Mouse (Mus musculus) cerebellum, adult 9-11 months (tissue): Measurements from ENCODE around the gene Gng10.
A peak's percentile ranks its signal among the peaks of the same experiment; 100 is the strongest.

Experiments
- DNase-seq: peaks from one replicate; pipeline ENCODE4 v3.0.0; 2022

Gene Gng10

DNA sequence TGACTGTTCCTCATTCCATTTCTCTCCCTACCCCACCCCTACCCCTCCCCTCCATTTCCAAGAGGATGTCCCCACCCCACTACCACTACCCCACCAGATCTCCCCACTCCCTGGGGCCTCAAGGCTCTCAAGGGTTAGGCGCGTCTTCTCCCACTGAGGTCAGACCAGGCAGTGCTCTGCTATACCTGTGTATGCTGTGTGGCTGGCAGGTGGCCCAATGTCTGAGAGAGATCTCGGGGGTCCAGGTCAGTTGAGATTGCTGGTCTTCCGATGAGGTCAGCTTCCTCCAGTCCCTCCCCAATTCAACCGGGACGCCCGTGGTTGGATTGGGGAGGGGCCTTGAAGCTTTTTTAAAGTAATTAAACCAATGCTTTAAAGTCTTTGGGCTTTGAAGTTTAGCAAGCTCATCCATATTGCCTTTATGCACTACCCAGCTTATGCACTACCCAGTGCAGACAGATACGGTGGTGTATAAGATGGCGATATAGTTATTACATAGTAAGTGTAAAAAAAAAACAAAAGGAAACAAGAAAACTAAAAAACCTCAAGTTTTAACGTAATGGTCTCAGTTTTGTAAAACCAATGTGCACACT is 467 bp upstream of the Gng10 start:
- DNase-seq, result peak; percentile 50

DNA sequence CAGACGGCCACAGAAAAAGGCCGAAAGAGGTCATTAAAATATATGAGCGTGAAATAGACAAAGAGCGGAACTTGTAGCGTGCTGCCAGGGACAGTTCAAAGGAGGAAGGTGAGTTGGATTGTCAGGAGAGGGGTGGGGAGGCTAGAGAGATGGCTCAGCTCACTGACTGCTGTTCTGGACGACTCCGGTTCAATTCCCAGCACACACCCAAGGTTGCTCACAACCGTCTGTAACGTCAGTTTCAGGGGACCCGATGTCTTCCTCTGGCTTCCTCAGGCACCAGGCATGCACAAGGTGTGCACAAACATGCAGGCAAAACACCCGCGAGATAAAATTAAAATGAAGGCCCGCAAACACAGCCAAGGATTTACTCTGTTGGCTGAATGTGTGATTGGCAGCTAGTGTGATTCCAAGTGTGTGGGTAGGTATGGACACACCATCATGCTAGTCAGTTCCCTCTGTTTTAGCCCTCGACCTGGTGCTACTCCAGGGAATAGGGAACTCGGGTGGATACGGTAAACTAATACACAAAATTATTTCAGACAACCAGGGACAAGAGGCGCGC is 980 bp downstream of the Gng10 start:
- peak; percentile 23 for DNase-seq

DNA sequence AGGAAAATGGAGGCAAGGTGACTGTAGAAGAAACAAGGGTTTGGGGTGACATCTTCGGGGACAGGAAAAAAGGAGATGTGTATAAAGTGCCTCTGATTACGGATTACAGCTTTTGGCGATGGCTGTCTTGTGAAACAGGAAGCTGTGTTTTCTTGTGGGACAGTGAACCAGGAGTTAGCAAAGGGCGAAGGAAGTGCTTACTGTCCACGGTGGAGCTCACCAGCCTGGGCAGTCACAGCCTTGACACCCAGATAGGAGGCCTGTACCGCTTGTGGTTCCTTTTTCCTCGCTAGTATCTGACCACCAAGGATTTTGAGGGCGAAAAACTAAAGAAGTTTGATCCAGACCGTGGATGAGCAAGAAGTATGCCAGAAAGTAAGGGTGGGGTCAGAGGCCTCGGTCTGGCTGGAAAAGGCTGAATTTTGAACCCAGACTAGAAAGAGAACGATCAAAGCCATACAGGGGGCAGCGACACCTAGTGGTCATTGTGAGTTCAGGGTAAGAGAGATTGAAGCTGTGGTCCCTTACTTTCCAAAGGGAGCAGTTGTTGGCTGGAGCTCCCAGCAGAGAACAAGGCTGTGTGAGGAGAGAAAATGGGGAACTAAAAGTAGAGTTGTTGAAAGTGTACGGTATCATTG is 1.7 kb downstream of the Gng10 start:
- DNase-seq, result peak; percentile 68

DNA sequence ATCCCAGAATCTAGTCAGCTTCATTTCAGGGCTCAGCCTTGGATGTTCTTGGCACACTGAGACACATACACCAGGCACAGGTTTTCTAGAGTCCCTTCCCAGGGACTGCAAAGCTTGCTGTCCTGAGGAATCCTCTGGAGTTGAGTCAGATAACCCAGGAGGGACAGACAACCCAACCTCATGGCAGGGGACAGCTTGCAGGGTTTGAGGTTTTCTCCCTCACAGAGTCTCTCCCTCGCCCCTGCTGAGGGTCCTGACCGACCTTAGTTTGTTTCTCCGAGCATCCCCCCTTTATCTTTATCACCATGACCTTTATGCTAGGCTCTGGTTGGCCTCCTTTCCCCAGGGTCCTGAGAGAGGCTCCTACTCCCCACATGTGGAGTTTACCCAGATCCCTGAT is 2.6 kb downstream of the Gng10 start:
- no peak for DNase-seq

DNA sequence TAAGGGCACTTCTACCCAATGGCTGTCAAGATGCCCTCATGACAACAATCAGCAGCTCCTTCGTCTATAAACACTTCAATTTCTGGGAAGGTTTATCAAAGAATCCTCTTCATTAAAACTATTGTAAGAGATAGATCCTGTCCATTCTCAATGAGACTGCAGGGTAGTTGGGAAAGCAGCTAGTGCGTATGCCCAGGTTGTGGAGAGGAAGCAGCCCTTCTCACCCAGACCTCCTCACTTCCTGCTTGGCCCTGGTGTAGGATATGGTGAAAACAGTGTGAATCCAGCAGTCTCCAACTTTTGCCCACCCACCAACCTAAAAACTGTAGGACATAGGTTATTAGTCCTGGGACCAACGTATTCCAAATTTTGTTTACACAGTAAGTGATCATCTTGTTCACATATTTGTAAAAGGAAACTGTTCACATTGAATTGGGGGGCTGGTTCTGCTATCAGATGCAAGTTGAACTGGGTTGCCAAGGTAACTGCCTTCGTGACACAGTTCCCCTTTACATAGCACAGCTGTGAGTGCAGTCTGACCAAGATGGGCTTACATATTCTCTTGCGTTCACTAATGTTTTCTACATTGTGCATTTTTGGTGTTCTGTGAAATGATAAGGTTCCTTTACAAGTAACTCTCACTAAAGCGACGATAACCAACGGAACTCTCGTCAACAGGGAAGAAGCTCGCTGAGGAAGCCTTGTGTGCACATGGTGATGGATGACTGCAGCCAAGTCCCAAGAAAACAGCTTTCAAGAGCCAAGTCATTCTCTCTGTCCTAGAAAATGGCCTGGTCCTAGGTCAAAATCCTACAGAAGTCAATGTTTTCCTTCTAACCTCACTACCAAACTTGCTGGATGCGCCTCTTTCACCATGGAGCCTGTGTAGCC is 5.8 kb downstream of the Gng10 start:
- DNase-seq, result no peak

DNA sequence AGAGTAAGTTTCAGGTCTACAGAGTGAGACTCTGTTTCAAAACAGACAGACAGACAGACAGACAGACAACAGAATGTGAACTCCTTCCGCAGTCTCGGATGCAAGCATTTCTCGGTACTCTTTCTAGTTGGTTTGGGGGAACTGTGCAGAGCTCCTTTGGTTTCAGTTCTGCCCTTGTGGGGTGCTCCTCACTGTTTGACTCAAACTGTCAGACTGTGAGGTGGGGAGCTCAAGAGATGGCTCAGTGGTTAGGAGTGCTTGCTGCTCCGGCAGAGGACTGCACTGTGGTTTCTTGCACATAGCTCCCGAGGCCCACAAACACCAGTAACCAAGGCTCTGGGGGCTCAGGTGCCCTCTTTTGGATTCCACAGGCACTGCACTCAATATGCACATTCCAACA is 8.2 kb downstream of the Gng10 start:
- DNase-seq, result no peak

DNA sequence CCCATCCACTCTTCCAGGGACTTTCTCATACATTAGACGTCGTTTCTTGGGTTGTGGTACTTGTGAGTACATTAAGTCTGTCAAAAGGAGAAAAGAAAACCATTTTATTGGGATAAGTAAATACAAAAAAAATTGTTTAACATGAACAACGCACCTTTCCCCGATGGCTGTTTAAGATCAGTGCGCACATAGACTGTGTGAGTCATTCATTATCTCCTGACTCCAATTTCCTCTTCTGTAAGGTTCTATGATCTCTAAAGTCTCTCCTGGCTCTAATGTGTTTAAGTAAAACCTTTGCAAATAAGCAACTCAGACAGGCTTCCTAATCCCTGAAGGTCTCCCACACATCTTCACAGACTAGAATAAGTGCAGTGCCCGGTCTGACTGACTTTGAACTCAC is 9.0 kb downstream of the Gng10 start:
- no peak for DNase-seq

DNA sequence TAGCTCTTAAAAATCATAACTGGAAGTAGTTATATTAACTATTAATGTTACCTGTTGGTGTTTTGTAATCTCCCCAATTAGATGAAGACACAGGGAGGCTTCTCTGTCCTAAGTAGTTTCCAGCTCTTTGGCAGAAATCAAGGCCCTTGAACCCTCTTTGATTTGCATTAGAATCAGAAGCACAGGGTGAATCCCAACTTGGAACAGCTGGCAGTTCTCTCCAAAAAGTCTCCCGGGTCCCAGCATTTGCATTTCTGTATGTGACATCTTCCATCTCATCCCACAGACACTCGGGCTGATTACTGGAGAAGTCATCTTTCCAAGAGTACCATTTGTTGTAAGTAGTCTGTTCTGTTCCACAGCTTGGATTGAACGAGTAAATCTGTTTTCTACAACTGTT is 12.3 kb downstream of the Gng10 start:
- DNase-seq, result no peak

DNA sequence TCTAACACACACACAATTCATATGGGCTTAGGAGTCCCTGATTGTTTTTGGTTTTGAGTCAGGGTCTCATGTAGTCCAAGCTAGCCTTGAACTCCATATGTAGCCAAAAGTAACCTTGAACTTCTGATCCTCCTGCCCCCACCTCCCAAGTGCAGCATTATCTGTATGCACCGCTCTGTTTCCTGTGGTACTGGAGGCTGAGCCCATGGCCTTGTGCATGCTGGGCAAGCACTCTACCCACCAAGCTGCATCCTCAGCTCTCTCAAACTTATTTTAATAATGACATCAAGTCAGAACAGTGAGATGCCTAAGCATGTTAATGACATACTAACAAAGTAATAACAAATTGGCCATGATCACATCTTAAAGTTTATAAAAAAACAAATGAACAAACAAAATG is 16.2 kb downstream of the Gng10 start:
- no peak for DNase-seq

DNA sequence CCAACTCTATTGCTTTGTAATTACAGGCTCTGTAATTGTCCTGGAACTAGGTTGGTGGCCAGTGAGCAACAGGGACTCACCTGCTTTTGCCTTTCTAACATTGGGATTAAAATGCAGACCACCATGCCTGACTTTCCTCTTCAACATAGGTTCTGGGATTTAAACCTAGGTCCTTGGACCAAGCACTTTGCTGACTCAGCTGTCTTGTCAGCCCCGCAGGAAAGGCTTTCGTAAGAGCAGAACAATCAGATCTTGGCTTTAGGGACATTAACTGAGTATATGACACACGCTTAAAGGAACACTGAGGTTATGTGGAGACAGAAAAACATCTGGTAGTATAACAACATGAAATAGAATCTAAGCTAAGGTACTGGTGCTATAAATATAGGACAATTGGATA is 23.0 kb downstream of the Gng10 start:
- no peak for DNase-seq

DNA sequence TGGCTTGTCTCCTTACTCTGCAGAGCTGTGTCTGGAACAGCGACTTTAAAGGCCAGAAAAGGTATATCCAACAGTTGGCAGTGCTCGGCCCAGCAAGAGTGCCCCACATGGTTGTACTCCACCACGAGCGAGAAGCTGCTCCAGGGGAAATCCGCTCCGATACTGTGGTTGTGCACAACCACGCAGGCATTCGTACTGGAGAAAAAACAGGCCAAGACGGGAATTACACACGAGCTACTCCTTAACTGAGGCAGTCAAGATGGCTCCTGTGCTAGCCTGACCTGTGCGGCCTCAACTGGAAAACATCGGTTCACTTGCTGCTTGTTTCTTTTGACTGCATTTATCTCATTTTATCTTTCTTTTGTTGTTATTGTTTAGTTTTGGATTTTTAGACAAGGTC is 27.6 kb downstream of the Gng10 start:
- DNase-seq, result no peak

DNA sequence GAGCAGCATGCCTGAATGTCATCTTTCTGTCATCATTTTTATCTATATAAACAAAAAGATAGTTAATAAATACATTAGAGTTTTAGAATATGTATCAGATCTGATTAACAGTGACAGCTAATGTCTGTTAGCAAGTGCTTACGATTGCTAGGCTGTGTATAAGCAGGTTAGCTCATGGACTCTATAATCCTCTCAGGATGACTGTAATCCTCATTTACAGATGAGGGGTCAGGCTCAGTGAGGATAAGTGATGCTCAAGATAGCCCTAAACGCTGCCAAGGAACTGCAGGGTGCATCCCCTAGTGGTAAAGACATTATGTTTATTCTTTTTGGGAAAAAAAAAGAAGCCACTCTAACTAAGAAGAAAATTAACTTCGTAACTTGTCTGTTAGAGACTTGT is 34.4 kb downstream of the Gng10 start:
- DNase-seq, result no peak

DNA sequence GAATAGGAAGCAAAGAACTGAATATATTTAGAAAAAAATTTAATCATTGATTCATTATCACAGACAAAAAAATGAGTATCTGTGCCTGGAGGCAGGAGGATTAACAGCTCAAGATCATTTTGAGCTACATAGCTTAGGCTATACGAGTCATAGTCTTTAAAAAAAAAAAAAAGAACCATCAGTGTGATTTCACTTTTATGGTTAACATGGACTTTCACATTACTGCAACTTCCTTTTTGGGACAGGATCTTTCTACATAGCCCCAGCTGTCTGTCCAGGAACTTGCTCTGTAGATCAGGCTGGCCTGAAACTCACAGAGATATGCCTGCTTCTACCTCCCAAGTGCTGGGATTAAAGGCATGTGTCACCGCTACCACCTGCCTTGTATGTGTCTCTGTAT is 48.5 kb downstream of the Gng10 start:
- no peak for DNase-seq

DNA sequence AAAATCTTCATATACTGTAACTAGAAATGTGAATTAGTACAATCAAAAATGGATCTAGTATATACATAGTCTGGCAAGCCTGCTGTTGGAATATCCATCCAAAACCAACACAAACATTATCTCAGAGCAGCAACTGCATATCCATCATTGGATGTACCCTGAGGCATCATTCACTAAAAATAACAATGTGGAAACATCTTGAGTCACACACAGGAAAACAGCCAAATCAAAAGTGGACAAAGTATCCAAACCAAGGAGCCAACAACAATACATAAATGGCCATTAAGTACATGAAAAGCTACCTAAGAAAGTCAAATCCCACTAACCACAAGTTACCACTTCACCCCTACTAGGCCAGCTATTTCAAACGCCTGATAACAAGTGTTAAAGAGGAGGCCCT is 54.5 kb downstream of the Gng10 start:
- DNase-seq, result no peak
